Mouse (Mus musculus): ENCODE results near the gene Upf3a.
"Not testable (repeated sequence)": the region's sequence is repeated elsewhere in the genome, so short reads cannot be mapped to it uniquely, and the experiment has no call there.

Gene Upf3a

GRCm38 (mm10) chr8:13785250-13785763, at the start of gene Upf3a:
TSS of gene Upf3a (plus strand) at chr8:13785615.
- peak; percentile 94 for DNase-seq

DNA sequence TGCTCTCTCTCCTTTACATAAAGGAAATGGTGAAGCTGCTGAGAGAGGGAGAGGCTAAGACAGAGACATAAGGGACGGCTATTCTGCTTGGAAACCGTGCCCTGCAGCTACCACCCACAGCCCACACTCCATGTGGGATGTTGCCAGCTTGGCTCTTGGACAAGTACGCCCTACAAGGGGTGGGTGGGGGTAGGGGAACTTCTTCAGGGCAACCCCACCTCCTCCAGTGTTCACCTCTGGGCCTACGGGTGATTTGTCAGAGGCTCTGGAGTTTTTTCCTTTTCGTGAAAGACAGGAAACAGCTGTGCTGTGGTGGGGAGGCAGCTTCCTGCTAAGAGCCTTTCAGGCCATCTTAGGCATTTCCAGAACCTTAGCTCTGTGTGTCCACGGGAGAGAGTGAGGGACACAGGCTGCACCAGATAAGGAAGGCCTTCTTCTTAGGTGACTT, 45.1 kb upstream of the Upf3a start:
- DNase-seq, result peak; percentile 69

DNA sequence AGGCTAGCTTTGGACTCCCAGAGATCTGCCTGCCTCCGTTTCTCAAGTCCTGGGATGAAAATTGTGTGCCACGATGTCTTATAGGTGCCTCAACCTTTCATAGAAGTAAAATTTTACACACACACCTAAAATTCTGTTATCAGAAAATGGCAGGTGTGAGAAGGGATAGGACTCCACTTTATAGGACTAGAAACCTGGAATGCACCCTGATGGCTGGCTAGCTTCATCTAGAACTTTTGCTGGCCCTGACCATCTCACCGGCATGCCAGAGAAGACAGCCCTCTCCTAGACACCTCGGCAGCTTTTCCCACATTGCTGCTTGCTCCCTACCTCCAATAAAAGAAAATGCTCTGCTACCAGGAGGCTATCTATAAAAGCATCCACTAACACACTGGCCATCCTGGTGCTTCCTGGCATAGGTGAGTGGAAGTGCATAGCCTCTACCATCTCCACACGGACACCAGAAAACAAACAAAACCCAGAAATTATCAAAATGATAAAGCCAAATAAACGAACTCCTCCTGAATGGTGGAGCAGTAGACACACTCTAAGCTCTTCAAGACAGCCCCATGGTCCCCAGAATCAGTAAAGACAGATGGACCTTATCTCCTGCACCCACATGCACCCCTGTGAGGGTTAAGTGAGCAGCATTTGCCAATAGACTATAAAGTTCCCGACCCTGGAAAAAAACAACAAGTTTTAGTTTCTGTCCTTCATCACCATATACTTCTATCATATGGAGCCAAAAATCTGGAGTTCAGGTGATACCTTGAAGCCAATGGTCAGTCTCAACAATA, 44.4 kb upstream of the Upf3a start:
- DNase-seq, result no peak

DNA sequence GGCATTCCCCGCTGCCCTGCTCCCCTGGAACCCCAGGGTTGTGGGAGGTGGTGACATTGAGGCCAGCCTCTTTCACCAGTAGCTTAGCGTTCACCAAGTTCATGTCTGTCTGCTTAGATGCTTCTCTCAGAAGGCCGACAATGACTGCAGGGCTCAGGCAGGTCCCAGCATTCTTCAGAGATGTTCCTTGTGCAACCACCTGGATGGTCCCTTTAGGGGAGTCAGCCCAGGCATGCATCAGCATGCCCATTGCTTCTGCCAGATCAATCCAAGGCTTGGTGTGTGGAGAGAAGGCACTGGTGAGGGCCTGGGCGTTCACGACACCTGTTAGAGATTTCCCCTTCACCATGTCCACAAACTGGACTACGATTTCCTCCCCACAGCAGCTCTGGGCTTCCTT, 39.2 kb upstream of the Upf3a start:
- not testable (repeated sequence) for DNase-seq

- DNase-seq, result no peak
These were observed 37.8 kb upstream of the Upf3a start for GRCm38 (mm10) chr8:13747626-13748025.

DNA sequence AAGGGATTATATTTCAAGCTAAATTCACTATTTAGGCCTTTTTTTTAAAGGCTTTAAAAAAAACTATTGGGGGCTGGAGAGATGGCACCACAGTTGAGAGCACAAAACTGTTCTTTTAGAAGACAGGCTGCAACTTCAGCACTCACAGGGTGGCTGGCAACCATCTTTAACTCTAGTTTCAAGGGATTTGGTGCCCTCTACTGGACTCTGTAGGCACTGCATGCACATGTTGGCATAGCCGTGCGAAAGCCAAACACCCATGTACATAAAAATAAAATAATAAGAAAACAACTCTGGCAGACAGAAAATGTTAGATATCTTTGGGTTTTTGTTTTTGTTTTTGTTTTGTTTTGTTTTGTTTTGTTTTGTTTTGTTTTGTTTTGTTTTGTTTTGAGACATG, 31.7 kb upstream of the Upf3a start:
- peak; percentile 80 for DNase-seq

GRCm38 (mm10) chr8:13756480-13756879, 28.9 kb upstream of the Upf3a start:
- DNase-seq, result no peak

- DNase-seq, result peak; percentile 92
These were observed 28.2 kb upstream of the Upf3a start, which contains the start of gene Cdc16 for GRCm38 (mm10) chr8:13756982-13757804. TSS of gene Cdc16 (plus strand) at chr8:13757676.

- peak; percentile 60 for DNase-seq
These were observed 27.3 kb upstream of the Upf3a start for GRCm38 (mm10) chr8:13757805-13758727.

- DNase-seq, result no peak
These were observed 16.2 kb upstream of the Upf3a start for GRCm38 (mm10) chr8:13769206-13769605.

DNA sequence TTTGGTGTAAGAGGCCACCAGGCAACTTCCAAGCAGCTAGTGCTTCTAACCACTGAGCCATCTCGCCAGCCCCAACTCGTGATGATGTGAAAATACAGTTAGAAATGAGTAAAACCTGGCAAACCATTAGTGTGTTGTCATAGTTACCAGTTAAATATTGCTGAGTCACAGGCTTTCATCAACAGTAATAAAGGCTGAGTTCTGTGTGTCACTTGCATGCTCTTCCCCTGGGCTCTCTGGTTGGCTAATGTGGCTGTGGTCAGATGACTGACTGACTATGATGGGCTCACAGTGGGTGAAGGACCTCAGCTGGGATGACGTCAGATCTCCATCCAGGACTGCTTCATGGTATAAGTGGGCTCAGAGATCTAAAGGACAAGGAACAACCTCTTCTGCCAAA, 4.9 kb upstream of the Upf3a start:
- DNase-seq, result no peak

DNA sequence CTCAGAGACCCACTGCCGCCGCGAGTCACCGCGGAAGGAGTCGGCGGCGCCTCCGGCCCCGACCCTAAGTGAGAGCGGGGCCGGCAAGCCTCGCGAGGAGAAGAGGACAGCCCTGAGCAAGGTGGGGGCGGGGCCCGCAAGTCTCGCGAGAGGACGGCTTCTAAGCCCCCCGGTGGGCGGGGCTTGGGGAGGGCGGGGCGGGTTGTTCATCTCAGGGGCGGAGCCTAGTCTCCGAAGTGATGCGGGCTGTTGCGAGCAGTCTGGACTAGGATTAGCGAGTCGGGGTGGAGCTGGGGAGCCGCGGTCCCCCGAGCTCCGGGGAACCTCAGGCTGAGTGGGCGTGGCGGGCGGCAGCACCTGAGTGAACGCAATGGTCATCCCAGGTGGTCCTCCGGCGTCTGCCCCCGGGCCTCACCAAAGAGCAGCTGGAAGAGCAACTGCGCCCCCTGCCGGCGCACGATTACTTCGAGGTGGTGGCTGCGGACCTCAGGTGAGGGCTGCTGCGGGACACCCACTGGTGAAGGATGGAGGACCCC, 417 bp downstream of the Upf3a start:
- peak; percentile 98 for DNase-seq

- DNase-seq, result no peak
These were observed 4.2 kb downstream of the Upf3a start for GRCm38 (mm10) chr8:13789606-13790005.

DNA sequence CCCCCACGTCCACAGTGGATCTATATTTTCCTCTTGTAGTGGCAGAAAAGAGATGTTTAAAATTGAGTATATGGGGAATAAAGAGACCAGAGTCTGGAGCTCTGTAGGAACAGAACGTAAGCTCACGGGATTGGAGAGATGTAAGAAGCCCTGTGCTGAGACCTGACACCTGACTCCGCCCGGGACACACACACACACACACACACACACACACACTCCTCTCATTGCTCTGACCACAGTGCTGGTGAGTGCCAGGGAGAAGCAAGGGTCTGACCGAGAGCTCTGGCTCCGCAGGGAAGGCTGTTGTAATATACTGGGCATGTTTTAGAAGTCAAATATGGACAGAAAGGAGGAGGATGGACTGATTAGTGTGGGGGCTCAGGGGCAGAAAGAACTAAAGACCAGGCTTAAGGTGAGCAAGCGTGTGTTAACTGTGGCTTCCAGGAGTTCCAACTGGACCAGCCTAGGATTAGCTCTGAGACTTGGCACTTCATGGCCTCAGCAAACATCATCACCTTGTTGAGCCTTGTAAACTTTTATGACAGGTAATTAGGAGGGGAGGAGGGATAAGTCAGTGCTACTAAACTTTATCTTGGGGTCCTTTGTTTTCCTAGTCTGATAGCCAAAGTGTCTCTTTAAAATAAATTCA, 7.8 kb downstream of the Upf3a start:
- no peak for DNase-seq

DNA sequence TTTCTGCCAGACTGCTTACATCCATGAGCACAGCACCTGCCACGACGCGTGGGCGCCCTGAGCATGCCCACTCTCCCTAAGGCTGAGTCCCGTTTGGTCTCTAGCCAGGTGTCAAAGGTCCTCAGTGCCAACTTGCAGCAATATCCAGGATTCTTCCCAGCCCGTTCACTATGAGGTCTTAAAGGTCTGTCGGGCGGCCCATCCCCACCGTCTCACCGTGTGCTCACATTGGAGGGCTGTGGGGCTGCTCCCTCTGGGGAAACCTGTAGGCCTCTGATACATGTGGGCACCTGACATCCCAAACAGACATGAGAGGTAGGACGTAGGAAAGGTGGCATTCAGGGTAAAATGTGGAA, 8.3 kb downstream of the Upf3a start:
- DNase-seq, result no peak

- no peak for DNase-seq
These were observed 12.3 kb downstream of the Upf3a start for GRCm38 (mm10) chr8:13797676-13798075.

- no peak for DNase-seq
These were observed 14.2 kb downstream of the Upf3a start for GRCm38 (mm10) chr8:13799566-13799965.

DNA sequence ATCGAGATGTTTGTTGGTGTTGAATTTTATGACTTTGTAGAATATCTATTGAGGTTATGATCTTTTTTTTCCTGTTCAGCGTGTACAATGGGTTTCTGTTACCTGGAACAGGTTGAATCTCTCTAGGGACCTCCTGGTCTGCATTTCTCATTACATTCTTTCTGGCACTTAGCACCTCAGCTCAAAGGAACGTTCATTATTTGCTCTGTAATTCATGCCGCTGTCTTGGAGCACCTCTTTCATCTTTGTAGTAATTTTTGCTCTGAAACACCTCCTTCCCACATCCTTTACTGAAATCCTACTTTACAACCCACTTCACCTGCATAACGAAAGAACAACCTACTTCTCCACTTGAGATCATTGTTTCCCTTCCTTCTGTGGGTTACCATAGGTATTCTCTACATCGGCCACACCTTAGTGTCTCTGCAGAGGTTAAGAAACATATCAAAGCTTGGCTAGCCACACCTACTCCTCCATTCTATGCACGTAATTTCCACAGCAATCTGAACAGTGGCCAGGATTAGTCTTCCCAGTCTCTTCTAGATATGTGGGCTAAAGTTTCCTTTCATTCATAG, 43.3 kb downstream of the Upf3a start:
- DNase-seq, result no peak

- not testable (repeated sequence) for DNase-seq
These were observed 52.9 kb downstream of the Upf3a start, which contains the start of gene AF366264 for GRCm38 (mm10) chr8:13838289-13838688. TSS of gene AF366264 (minus strand) at chr8:13838389.

GRCm38 (mm10) chr8:13843286-13843685, 57.9 kb downstream of the Upf3a start:
- not testable (repeated sequence) for DNase-seq
